Mouse (Mus musculus): Measurements from ENCODE around the gene Fads2. TPM values are rescaled to one million over a fixed set of nuclear protein-coding genes. Genes with fewer than 3 reads are reported as not detected.

Gene Fads2
- total RNA-seq (2023), result under 1 TPM; 0.24 to 0.44 TPM

GRCm38 (mm10) chr19:10101341-10102053 is at the start of gene Fads2:
Fads2 (minus strand) TSS chr19:10101746.

GRCm38 (mm10) chr19:10041388-10042148 is 60.0 kb downstream of the Fads2 start, which contains the start of gene Fads3:
Fads3 (plus strand) TSS chr19:10041569.

Other genes starting within 250 kb of the Fads2 start
- gene Incenp, start 202.2 kb downstream of the Fads2 start, total RNA-seq (2023), result 10 to 100 TPM; 32.3 to 41.1 TPM
- 1,000 to 10,000 TPM; 1,869 to 2,215 TPM for gene Fth1, start 121.1 kb downstream of the Fads2 start, total RNA-seq (2023)
- not detected for gene Best1, start 100.1 kb downstream of the Fads2 start, total RNA-seq (2023)
- gene Rab3il1, start 100.1 kb downstream of the Fads2 start, total RNA-seq (2023), result under 1 TPM in 1 of 2 experiments, not detected in 1; 0.64 TPM
- 1 to 10 TPM in 1 of 2 experiments, under 1 TPM in 1; 0.39 to 1.2 TPM for gene Fads3, start 60.2 kb downstream of the Fads2 start, total RNA-seq (2023)
- gene Fads1, start 81.1 kb upstream of the Fads2 start, total RNA-seq (2023), result 1 to 10 TPM; 3.8 to 5.5 TPM
- gene Tmem258, start 102.3 kb upstream of the Fads2 start, total RNA-seq (2023), result 100 to 1,000 TPM; 106 TPM
- gene Fen1, start 102.4 kb upstream of the Fads2 start, total RNA-seq (2023), result 10 to 100 TPM; 23.9 to 27.2 TPM
- not detected for gene Myrf, start 139.0 kb upstream of the Fads2 start, total RNA-seq (2023)
- not detected for gene Dagla, start 203.1 kb upstream of the Fads2 start, total RNA-seq (2023)

All from B cell, adult 67 days (primary cell).